Mouse (Mus musculus) skeletal muscle tissue, adult 2 months (tissue): ENCODE measurements around the gene Cd37.

Experiments used
- DNase-seq: peaks from one replicate; pipeline ENCODE4 v3.0.0-alpha.2; 2012; ENCODE audit warnings: low read depth, low spot score

The Cd37 gene

DNA sequence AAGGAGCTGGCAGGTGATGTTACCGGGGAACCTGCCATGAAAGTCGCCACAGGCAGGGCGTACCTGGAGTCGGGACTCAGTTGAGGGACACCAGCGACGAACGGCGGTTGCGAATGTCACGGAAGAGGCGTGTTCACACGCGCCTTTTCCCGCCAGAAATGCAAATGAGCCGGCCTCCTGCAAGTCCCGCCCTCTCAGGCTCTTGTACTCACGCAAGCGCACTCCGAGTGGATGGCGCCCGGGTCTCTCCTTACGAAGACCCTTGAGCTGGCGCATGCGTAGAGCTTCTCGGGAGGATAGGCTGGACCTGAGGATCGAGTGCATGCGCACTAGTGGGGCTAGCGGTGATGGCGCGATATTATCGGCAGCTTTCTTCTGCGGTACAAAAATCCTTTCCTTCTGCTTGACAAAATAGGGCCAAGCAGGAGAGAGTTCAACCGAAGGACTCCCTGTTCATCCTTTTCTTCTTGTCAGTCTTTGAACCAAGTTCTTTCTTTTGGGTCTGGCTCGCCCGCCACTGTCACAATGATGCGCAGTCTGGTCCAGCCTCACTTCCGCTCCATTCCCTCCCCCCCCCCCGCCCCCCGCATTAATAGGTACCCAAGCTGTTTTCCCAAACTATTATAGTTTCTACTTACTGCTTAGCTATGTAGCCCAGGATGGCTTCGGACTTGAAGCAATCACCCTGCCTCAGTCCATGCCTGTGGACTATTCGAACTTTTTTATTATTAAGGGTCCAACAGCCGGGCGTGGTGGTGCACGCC, 34.4 kb downstream of the Cd37 start, which contains the start of gene Ccdc155:
Gene Ccdc155 (minus strand): TSS at position 513 of the 764 bp plus-strand sequence.
- DNase-seq: peak; percentile 91

- no peak for DNase-seq
Observed at GRCm38 (mm10) chr7:45202654-45203053, 36.3 kb downstream of the Cd37 start.

DNA sequence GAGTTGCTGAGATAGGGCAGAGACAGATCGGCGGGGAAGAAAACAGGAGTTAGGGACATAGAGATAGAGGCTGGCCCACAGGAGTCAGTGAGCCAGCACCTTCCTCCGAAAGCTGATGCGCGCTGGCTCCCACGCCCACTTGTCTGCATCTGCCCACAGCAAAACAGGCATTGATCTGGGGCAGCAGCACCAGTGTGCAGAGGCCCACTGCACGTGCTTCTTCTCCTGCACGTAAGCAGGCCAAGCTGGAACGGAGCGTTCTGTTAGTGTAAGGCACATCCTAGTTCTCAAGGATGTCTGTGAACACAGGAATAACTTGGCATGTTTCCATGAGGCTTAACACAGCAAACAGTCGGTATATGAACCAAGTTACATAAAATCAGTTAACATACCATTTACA, 40.0 kb downstream of the Cd37 start:
- no peak for DNase-seq

- DNase-seq: peak; percentile 70
Observed at GRCm38 (mm10) chr7:45198435-45198834, 40.5 kb downstream of the Cd37 start.

GRCm38 (mm10) chr7:45196994-45197393, 41.9 kb downstream of the Cd37 start:
- DNase-seq: no peak

DNA sequence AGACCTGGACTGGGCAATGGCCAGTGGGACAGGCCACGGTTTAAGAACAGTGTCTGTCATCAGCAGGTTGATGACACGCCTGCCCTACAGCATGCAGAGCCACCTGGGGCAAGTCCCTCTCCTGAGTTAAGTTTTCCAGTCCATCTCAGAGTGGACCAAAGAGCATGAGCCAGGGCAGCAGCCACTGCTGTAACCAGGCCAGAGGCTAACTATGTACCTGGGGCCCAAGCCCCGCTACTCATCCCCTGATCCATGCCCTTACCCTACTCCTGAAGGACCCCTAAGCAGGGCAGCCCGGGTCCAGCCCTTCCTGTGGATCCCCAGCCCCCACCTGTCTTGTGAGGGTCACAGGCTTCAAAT, 42.8 kb downstream of the Cd37 start:
- DNase-seq: no peak

DNA sequence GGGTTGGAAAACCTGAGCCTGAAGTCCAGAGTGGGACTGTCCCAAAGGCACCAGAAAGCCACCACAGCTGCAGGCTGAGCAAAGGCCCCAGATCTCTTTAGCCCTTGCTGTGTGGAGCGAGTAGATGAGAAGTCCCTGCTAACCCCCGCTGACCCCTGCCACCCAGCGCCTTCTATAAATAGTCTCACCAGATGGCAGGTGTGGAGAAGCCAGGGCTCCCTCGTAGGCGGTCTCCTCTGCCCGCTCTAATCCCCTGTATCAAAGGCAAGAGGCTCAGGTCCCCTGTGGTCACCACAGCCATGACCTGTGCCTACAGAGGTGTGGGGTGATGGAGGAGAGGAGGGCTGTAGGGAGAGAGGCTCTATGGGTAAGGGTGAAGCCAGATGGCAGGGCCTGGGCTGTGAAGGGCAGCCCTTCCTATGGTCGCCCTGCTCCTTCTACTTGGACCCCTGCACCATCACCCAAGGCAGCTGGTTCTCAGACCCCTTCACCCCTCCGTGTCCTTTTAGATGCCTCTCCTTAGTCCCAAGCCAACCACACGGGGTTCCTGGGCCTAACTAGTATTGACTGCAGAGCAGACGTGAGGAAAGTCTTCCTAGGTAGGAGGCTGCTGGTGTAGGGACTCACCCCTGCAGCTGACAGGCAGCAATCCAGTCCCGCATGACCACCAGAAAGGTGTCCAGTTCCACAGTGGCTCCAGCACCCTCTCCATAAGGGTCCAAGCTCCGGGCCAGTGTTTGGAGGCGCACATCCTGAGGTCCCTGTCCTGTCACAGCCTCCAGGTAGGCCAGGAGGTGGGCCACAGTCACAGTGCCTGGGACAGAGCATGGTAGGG, 43.4 kb downstream of the Cd37 start:
- DNase-seq: peak; percentile 67

DNA sequence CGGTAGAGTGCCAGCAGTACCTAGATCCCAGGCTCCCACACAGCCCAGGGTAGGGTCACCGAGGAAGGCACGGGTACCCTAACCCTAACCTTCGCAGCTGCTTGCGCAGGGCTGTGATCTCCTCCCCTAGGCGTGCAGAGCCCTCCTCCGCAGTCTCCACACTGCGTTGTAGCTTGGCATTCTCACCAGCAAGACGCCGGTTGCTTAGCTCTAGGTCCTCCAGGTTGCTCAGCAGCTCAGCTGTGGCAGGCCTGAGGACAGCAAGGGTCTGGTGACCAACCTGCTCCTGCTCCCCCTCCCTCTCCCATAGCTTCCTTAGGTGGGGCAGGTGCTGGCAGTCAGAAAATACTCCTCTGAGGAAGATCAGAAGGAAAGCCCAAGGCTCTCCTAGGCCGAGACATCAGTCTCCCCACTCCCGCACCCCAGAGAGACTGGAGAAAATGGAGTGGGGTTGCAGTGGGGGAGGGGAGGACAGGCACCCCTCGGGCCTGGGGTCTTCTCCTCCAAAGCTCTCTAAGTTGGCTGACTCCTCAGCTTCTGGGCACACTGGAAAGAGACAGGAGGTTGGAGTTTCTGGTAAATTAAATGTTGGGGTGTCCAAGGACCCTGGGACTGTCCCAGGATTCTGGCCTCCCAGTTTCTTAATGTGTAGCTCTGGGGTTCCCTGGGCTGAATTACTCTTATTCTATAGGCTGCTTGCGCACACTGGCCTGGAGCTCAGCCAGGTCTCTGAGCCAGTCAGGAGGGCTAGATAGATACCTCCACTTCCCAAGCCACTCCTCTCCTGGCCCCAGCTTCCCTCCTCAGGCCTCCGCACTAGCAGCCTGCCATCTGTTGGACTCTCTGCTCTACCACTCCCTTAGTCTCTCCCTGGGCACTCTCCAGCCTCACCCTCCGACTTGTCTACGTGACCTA, 44.8 kb downstream of the Cd37 start:
- DNase-seq: no peak

DNA sequence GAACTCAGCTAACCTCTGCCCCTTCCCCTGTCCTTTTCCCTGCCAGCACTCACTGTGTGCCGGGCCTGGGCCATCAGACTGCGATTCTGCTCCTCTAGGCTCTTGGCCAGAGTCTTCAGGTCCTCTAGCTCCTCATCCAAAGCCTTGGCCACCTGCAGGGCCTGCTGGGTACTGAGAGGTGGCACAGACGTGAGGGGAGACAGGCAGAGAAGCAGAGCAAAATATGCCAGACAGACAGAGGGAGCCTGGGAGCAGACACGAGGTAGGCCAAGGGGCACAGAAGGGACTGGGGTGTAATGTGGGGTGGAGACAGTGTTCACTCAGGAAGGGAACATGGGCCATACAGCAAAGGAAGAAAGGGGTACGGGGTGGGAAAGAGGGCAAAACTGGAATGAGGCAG, 45.5 kb downstream of the Cd37 start:
- DNase-seq: no peak

GRCm38 (mm10) chr7:45192585-45193310, 46.2 kb downstream of the Cd37 start:
- no peak for DNase-seq

- DNase-seq: peak; percentile 93
Observed at GRCm38 (mm10) chr7:45191803-45192363, 47.0 kb downstream of the Cd37 start.

- no peak for DNase-seq
Observed at GRCm38 (mm10) chr7:45191161-45191560, 47.8 kb downstream of the Cd37 start.

DNA sequence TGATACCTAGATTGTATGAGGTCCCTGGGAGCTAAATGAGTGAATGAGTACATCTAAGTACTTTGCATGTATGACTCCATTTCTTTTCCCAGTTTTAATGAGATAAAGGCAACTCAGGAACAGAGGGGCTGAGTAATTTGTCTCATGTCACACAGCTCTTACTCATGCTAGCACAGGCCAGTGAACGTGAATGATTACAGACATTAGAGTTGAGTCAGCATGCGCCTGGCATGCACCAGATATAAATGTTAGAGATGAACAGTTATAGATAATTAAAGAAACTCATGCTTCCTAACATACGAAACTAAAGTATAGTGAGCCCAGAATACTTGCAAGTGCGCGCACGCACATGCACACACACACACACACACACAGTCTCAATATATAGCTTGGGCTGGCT, 48.7 kb downstream of the Cd37 start:
- DNase-seq: no peak

- no peak for DNase-seq
Observed at GRCm38 (mm10) chr7:45189600-45189999, 49.3 kb downstream of the Cd37 start.

- DNase-seq: no peak
Observed at GRCm38 (mm10) chr7:45185921-45186320, 53.0 kb downstream of the Cd37 start.

DNA sequence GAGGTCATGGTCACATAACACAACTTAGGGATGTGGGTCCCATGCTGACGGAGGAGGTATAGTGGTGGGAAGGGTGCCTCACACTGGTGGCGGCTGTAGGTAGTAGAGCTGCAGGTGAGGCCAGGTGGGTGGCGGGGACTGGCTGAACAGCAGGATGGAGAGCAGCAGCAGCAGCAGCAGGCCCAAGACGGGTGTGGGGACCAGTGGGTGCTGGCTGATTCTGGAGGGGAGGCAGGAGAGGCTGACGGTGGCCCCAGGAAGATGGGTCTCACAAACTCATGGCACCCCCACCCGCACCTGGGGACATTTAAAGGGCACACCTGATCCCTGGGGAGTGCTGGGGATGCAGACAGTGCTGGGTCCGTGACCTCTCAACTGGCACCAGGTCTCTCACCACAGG, 55.2 kb downstream of the Cd37 start:
- DNase-seq: no peak
